Mouse (Mus musculus) midbrain, embryonic 13.5 days (tissue): ENCODE measurements around the gene Rrbp1. TPM values are rescaled to one million over a fixed set of nuclear protein-coding genes. Genes with fewer than 3 reads are reported as not detected.

ENCODE experiments used
- ATAC-seq: fragments of 200-750 bp; cut with Nextera tagmentation; 2 replicates; pipeline ENCODE4 v1.8.0; 2017; ENCODE audit warnings: mild to moderate bottlenecking, moderate TSS enrichment, moderate library complexity
- H3K27ac ChIP-seq: fragments of 300-500 bp; sonication (generic); 2 replicates; pipeline ENCODE4 v1.5.1; 2015; ENCODE audit warnings: inconsistent platforms, mild to moderate bottlenecking, moderate library complexity
- H3K27me3 ChIP-seq: fragments of 300-500 bp; sonication (generic); 2 replicates; pipeline ENCODE4 v1.6.1; 2015; ENCODE audit warnings: mild to moderate bottlenecking, inconsistent platforms
- H3K36me3 ChIP-seq: fragments of 300-500 bp; sonication (generic); 2 replicates; pipeline ENCODE4 v1.6.1; 2015; ENCODE audit warnings: mild to moderate bottlenecking, inconsistent platforms
- H3K4me1 ChIP-seq: fragments of 300-500 bp; sonication (generic); replicated peaks from 2 replicates; pipeline ENCODE4 v1.6.1; 2015; ENCODE audit warnings: inconsistent platforms
- H3K4me2 ChIP-seq: fragments of 300-500 bp; sonication (generic); replicated peaks from 2 replicates; pipeline ENCODE4 v1.6.1; 2015; ENCODE audit warnings: moderate library complexity, mild to moderate bottlenecking, inconsistent platforms
- H3K4me3 ChIP-seq: fragments of 300-500 bp; sonication (generic); replicated peaks from 2 replicates; pipeline ENCODE4 v1.5.1; 2015; ENCODE audit warnings: mild to moderate bottlenecking, inconsistent platforms
- H3K9ac ChIP-seq: fragments of 300-500 bp; sonication (generic); replicated peaks from 2 replicates; pipeline ENCODE4 v1.6.1; 2015; ENCODE audit warnings: mild to moderate bottlenecking, inconsistent platforms
- H3K9me3 ChIP-seq: fragments of 300-500 bp; sonication (generic); 2 replicates; pipeline ENCODE4 v1.6.1; 2016; ENCODE audit warnings: mild to moderate bottlenecking, inconsistent platforms
- WGBS: fragments of 180-500 bp; shearing (Covaris S2); methylation state at CpG from one replicate; pipeline ENCODE4 v1.1.7; 2015; 5-methylcytosine and 5-hydroxymethylcytosine counted together
- polyA plus RNA-seq: library from polyadenylated mRNA; unstranded; fragments of >200 nt; fragmentation: Nextera tagmentation; extraction: Ambion mirVana; gene quantifications from 2 replicates; pipeline ENCODE4 v1.2.1, GENCODE M21; 2015

Gene Rrbp1
- polyA plus RNA-seq, 1 experiment from 2014 or later, result 33.5 TPM

DNA sequence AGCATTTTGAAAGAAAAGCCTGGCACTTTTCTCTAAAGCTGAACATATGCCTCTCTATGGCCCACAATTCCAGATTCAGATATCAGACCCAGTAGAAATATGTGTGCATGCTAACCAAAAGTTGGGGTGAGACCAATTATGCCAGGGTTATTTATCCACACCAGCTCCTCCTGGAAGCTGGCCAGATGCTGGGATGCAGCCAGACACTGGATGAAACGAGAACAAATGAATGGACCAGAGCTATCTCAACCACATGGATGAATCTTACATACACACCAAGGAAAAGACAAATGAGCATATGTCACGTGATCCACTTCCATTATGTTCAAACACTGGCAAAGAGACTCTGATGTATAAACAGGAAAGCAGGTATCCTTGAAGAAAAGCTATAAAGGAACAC lies 7.5 kb downstream of the Rrbp1 start:
- 69% methylated on average over 2 of the region's 2 CpGs for WGBS
- ATAC-seq, result no peak
- H3K9me3 ChIP-seq, result no peaks in the 10 kb centered on the region
- H3K4me3 ChIP-seq, result no peak overlapping the region
- no peaks in the 10 kb centered on the region for H3K27me3 ChIP-seq
- no peak overlapping the region for H3K4me2 ChIP-seq
- peaks cover 3% of the 10 kb centered on the region; the same call in 1 of the 2 replicates for H3K4me1 ChIP-seq
- H3K27ac ChIP-seq, result no peak overlapping the region
- H3K36me3 ChIP-seq, result no peaks in the 10 kb centered on the region
- H3K9ac ChIP-seq, result no peak overlapping the region

DNA sequence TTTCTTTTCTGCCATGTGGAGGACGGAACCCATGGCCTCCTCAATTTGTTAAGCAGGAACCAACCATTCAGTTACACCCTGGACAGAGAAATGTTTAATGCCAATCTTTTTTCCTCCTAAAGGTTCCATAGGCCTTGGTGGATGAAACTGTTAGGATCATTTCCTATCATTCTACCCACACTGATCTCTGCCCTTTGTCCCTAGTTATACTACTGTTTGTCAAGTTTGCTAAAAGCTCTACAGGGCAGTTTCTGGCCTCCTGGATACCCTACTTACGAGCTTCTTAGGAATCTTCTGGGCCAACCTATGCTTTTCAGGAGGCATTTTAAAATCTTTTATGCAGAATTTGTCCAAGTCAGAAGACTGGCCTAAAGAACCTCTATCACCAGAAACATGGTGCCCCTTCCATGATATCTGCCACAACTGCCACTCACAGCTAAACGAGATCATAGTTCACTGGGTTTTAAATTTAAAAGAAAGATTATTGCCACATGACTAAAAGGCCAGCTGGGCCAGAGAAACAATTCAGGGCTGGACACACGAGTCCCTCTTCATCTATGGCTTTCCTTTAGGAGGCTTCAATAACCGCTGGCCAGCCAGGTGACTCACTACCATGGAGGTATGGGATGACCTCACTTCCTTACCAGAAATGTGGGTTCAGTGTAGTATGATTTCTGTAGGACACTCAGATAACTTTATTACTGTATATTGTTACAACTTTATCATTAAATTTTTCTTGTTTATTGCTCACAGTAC lies 8.7 kb downstream of the Rrbp1 start:
- Histone ChIP-seq H3K4me3 (no peak overlapping the region), H3K27ac (no peak overlapping the region), H3K4me1 (peaks cover 3% of the 10 kb centered on the region; the same call in 1 of the 2 replicates), H3K4me2 (no peak overlapping the region), H3K9me3 (no peaks in the 10 kb centered on the region), H3K36me3 (no peaks in the 10 kb centered on the region), H3K9ac (no peak overlapping the region), H3K27me3 (no peaks in the 10 kb centered on the region)
- ATAC-seq, result no peak
- 83% methylated on average over 5 of the region's 5 CpGs for WGBS

DNA sequence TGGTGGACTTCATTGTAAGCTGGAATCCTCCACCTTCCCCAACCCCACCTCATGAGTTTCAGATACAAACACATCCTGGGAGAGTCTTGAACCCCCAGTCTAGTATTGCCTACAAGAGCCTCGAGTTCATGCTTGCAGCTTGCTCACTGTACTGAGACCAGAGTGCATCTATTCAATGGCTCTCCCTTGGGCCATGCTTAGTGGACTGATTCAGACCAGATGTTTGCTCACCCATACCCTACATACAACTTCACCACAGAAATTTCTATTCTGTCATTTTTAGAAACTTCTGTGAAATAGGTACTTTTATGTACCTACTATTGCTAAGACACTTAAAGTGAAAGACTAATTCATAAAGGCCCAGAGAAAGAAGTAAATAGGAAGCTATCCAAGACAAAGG lies 18.1 kb downstream of the Rrbp1 start:
- WGBS, result 89% methylated on average over 1 of the region's 1 CpGs
- Histone ChIP-seq H3K9me3 (no peaks in the 10 kb centered on the region), H3K36me3 (no peaks in the 10 kb centered on the region), H3K27ac (no peak overlapping the region), H3K9ac (no peak overlapping the region), H3K4me1 (0 out of 2 replicates have a peak, but pooled peaks cover 3% of the 10 kb centered on the region), H3K27me3 (no peaks in the 10 kb centered on the region), H3K4me3 (no peak overlapping the region), H3K4me2 (no peak overlapping the region)
- no peak for ATAC-seq

DNA sequence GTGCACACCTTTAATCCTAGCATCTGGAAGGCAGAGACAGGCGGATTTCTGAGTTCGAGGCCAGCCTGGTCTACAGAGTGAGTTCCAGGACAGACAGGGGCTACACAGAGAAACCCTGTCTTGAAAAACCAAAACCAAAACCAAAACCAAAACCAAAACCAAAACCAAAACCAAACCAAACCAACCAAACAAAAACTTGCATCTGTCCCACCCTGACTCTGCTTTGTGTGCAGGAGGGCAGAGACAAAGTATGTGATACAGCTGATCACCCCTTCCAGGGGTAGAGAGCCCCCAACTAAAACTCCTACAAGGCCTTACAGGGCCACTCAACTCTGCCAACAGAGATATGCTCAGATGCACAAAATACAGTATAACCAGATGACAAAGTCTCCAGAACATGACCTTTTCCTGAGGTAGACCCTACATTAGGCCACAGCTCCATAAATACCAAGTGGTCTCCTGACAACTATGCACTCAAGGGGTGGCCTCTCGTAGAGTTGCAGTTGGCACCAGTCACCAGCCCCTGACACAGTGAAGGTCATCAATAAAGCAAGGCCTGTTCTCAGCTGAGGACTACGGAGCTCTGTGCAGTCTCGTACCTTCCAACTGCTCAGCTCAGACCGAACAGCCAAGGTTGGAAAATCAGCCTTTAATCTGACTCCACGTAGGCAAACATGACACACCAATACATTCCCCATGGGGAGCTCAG lies 18.9 kb downstream of the Rrbp1 start:
- H3K9me3 ChIP-seq, result no peaks in the 10 kb centered on the region
- H3K27me3 ChIP-seq, result no peaks in the 10 kb centered on the region
- H3K9ac ChIP-seq, result no peak overlapping the region
- H3K4me2 ChIP-seq, result no peak overlapping the region
- H3K27ac ChIP-seq, result no peak overlapping the region
- WGBS, result 95% methylated on average over 7 of the region's 7 CpGs
- H3K36me3 ChIP-seq, result no peaks in the 10 kb centered on the region
- H3K4me3 ChIP-seq, result no peak overlapping the region
- ATAC-seq, result no peak
- 0 out of 2 replicates have a peak, but pooled peaks cover 3% of the 10 kb centered on the region for H3K4me1 ChIP-seq

DNA sequence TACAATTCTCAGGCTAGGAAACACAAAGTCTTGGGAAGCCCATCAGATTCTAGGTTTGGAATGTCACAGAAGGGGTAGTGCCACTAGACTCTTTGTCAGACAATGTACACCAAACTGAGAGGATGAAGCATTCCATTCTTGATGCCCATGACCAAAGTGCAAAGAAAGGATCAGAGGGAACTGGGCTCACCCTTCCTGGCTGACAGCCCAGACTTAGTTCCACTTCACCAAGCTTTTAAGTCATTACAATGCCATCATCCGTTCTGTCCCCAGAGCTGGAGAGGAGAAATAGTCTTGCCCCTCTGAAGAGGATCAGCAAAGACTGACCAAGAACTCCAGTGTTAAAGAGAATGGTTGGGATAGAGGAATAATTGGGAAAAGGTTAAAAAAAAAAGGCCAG lies 20.1 kb downstream of the Rrbp1 start:
- no peak overlapping the region for H3K9ac ChIP-seq
- no peak overlapping the region for H3K27ac ChIP-seq
- 0 out of 2 replicates have a peak, but pooled peaks cover 3% of the 10 kb centered on the region for H3K4me1 ChIP-seq
- no peaks in the 10 kb centered on the region for H3K36me3 ChIP-seq
- no peaks in the 10 kb centered on the region for H3K9me3 ChIP-seq
- no peak overlapping the region for H3K4me2 ChIP-seq
- WGBS, result 21% methylated on average over 1 of the region's 1 CpGs
- no peak; the same call in 1 of the 2 replicates for ATAC-seq
- no peaks in the 10 kb centered on the region for H3K27me3 ChIP-seq
- H3K4me3 ChIP-seq, result no peak overlapping the region

DNA sequence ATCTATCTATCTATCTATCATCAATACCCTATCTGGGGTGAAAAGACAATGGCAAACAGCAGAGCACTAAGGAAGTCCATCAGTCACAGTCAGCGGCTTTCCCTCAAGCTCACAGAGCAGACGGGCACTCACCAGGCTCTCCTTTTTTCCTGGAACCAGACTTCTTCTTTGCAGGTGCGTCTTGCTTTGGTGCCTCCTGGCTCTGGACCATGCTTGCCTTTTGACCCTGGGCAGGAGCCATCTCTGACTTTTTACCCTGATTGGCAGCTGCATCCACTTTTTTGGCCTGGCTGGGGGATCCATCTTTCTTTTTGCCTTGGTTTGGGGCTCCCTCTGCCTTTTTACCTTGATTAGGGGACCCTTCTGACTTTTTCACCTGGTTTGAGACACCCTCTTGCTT lies 23.0 kb downstream of the Rrbp1 start:
- H3K4me3 ChIP-seq, result no peak overlapping the region
- H3K9ac ChIP-seq, result no peak overlapping the region
- 96% methylated on average over 3 of the region's 3 CpGs for WGBS
- H3K27ac ChIP-seq, result no peak overlapping the region
- no peak overlapping the region for H3K4me2 ChIP-seq
- H3K27me3 ChIP-seq, result no peaks in the 10 kb centered on the region
- H3K4me1 ChIP-seq, result 0 out of 2 replicates have a peak, but pooled peaks cover 3% of the 10 kb centered on the region
- H3K36me3 ChIP-seq, result no peaks in the 10 kb centered on the region
- H3K9me3 ChIP-seq, result no peaks in the 10 kb centered on the region
- ATAC-seq, result no peak

DNA sequence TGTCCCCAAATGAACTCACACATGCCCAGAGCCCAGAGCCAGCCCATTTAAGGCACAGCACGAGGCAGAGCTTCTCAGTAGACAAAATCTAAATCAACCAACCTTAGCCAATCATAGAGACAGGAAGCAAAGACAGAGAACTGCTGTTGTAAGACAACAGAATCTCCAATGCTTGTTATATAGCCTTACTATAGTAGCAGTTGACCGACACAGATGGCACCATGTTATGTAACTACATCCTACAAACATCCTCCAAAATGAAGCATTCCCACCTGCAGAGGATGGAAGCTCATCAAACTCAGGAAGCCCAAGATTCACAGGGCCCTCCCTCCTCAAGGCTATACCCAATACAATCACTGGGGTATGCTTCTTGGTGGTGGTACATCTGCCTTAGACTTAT lies 23.6 kb downstream of the Rrbp1 start:
- Histone ChIP-seq H3K9me3 (no peaks in the 10 kb centered on the region), H3K4me3 (no peak overlapping the region), H3K27me3 (no peaks in the 10 kb centered on the region), H3K4me1 (0 out of 2 replicates have a peak, but pooled peaks cover 3% of the 10 kb centered on the region), H3K36me3 (no peaks in the 10 kb centered on the region), H3K4me2 (no peak overlapping the region), H3K9ac (no peak overlapping the region), H3K27ac (no peak overlapping the region)
- ATAC-seq, result no peak
- WGBS, result 79% methylated on average over 2 of the region's 2 CpGs

DNA sequence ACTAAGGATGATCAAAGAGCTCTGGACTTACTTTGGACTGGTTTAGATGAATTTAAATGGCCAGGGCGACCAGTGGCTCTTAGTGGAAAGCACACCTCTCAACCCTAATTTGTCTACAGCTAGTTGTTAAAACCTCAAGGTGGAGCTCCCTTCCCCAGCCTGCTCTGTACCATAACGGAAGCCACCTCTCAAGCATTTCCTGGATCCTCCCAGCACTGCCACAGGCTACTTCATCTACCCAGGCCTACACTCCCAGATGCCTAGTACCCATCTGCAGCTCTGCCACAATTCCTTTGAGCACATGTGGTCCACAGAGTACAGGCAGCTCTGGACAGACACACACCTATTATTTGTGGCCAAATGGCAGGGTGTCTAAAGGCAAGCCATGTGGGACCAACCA lies 27.6 kb downstream of the Rrbp1 start:
- no peak for ATAC-seq
- H3K9ac ChIP-seq, result no peak overlapping the region
- H3K4me3 ChIP-seq, result no peak overlapping the region
- no peak overlapping the region for H3K27ac ChIP-seq
- H3K9me3 ChIP-seq, result no peaks in the 10 kb centered on the region
- no peak overlapping the region for H3K4me2 ChIP-seq
- H3K4me1 ChIP-seq, result no peaks in the 10 kb centered on the region
- H3K36me3 ChIP-seq, result no peaks in the 10 kb centered on the region
- no peaks in the 10 kb centered on the region for H3K27me3 ChIP-seq
- WGBS, result 84% methylated on average over 2 of the region's 2 CpGs

DNA sequence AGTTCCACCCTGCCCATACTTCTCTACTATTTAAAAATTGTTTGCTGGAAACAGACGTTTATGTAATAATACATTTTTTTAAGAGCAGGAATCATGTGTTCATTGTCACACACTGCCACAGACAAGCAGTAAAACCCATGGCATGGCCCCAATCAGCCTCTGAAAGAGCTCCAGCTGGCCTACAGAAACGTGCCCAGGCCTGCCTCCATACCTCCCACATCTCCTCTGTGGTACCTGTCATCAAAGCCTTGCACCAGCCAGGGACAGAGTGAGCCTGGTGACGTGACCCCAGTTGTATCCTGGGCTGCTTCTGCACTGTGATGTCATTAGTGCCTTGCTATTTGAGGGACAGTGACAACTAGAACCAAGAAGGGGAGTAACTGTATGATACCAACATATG lies 28.2 kb downstream of the Rrbp1 start:
- no peaks in the 10 kb centered on the region for H3K36me3 ChIP-seq

DNA sequence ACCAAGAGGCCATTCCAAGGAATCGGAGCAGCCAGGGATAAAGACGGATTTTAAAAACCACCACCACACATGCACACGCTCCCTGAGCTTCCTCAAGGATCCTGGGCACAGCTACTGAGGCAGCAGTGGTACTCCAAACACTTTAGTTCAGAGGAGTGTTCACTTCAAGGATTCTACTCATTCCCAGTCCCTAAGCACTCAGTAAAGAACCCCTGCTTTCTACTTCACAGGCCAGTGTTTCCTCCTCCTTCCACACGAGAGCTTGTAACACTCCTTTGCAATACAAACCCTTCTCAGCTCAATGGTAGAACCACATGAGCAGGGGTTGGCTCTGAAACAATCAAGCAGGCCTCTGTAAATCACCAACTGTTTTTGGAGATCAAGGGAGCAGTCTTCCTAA lies 28.9 kb downstream of the Rrbp1 start:
- no peak for ATAC-seq

More for the DNA sequence above, 28.2 kb downstream of the Rrbp1 start:
- no peak overlapping the region for H3K27ac ChIP-seq
- ATAC-seq, result no peak
- no peak overlapping the region for H3K4me2 ChIP-seq
- H3K27me3 ChIP-seq, result no peaks in the 10 kb centered on the region
- H3K9me3 ChIP-seq, result no peaks in the 10 kb centered on the region
- 62% methylated on average over 3 of the region's 3 CpGs for WGBS
- no peak overlapping the region for H3K9ac ChIP-seq
- H3K4me3 ChIP-seq, result no peak overlapping the region
- no peaks in the 10 kb centered on the region for H3K4me1 ChIP-seq

DNA sequence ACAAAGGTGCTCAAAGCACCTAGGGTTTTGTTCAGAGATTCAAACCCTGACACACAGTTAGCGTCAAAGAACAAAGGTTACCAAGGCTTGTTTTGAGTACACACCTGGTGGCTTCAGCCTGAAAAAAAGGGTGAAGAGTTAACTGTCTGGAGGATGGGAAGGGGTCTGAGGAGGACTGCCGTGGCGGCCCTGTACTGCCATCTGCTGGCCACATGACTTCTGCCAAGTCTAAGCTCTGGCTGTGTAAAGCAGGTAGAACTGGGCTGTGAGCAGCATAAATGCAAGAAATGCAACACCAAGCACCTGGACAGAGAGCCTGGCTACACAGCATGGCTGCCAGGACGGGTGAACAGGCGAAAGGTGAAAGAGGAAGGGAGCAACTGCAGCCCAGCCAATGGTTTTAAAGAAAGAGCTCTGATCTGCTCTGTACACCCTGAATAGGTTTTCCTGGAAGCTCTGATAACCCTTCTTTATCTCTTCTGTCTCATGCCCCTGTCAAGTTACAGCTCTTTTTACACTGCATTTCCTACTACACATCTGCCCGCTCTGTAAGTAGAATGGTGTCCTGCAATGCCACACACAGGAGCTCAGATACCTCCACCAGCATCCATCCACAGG lies 30.2 kb downstream of the Rrbp1 start:
- Histone ChIP-seq H3K9me3 (no peaks in the 10 kb centered on the region), H3K4me2 (no peak overlapping the region), H3K27me3 (no peaks in the 10 kb centered on the region), H3K36me3 (no peaks in the 10 kb centered on the region), H3K27ac (no peak overlapping the region), H3K4me1 (no peaks in the 10 kb centered on the region), H3K9ac (no peak overlapping the region), H3K4me3 (no peak overlapping the region)
- 34% methylated on average over 6 of the region's 6 CpGs for WGBS
- ATAC-seq, result peak; percentile 90

More for the DNA sequence above, 28.9 kb downstream of the Rrbp1 start:
- Histone ChIP-seq H3K4me1 (no peaks in the 10 kb centered on the region), H3K27me3 (no peaks in the 10 kb centered on the region), H3K9ac (no peak overlapping the region), H3K36me3 (no peaks in the 10 kb centered on the region), H3K4me3 (no peak overlapping the region), H3K9me3 (no peaks in the 10 kb centered on the region), H3K4me2 (no peak overlapping the region), H3K27ac (no peak overlapping the region)
- WGBS, result 82% methylated on average over 4 of the region's 4 CpGs
